Mouse (Mus musculus) MEL (cell line): ENCODE data around the gene Chsy1. TPM values are rescaled to one million over a fixed set of nuclear protein-coding genes. Genes with fewer than 3 reads are reported as not detected.

ENCODE experiments used
- DNase-seq: peaks from one replicate; pipeline ENCODE4 v3.0.0; 2011; ENCODE audit warnings: low read depth, low spot score
- H3K27ac ChIP-seq: 2 replicates; pipeline ENCODE4 v1.5.1; 2012; ENCODE audit warnings: low read depth, mild to moderate bottlenecking, control low read depth, low read length, moderate library complexity; ENCODE audit not compliant: control insufficient read depth
- H3K27me3 ChIP-seq, 2 experiments: fragments of 150-350 bp in 1 of 2; sonication (generic) in 1 of 2; 2 replicates each; pipeline ENCODE4 v1.6.1; 2012; ENCODE audit warnings: low read length in 2 of 2, mild to moderate bottlenecking in 2 of 2, improper control_type of control experiment in 1 of 2, moderate library complexity in 1 of 2; ENCODE audit not compliant: insufficient read depth in 2 of 2, control insufficient read depth in 1 of 2
- H3K36me3 ChIP-seq, 2 experiments: 2 replicates each; pipeline ENCODE4 v1.6.1; 2012 to 2014; ENCODE audit warnings: low read length in 2 of 2, improper control_type of control experiment in 1 of 2, inconsistent platforms in 1 of 2, mild to moderate bottlenecking in 1 of 2; ENCODE audit not compliant: insufficient read depth in 2 of 2, control insufficient read depth in 1 of 2
- H3K4me1 ChIP-seq, 2 experiments: fragments of 150-350 bp in 1 of 2; sonication (generic) in 1 of 2; 2 replicates each; pipeline ENCODE4 v1.6.1; 2012; ENCODE audit warnings: low read length in 2 of 2, improper control_type of control experiment in 1 of 2, mild to moderate bottlenecking in 1 of 2; ENCODE audit not compliant: insufficient read depth in 2 of 2, control insufficient read depth in 1 of 2
- H3K4me3 ChIP-seq, 2 experiments: fragments of 150-350 bp in 1 of 2; sonication (generic) in 1 of 2; 2 replicates each; pipeline ENCODE4 v1.5.1; 2012; ENCODE audit warnings: low read depth in 2 of 2, low read length in 2 of 2, mild to moderate bottlenecking in 2 of 2, moderate library complexity in 2 of 2, control low read depth in 1 of 2, improper control_type of control experiment in 1 of 2; ENCODE audit not compliant: control insufficient read depth in 1 of 2, insufficient read depth in 1 of 2
- H3K79me2 ChIP-seq: 2 replicates; pipeline ENCODE4 v1.6.1; 2012; ENCODE audit warnings: mild to moderate bottlenecking, low read length, moderate library complexity; ENCODE audit not compliant: control insufficient read depth, poor library complexity, insufficient read depth
- H3K9ac ChIP-seq: 2 replicates; pipeline ENCODE4 v1.6.1; 2012; ENCODE audit warnings: low read depth, mild to moderate bottlenecking, control low read depth, low read length, moderate library complexity; ENCODE audit not compliant: control insufficient read depth, poor library complexity, severe bottlenecking
- H3K9me3 ChIP-seq: fragments of 150-350 bp; sonication (generic); replicated peaks from 2 replicates; pipeline ENCODE4 v1.6.1; 2012; ENCODE audit warnings: mild to moderate bottlenecking, low read length, improper control_type of control experiment, moderate library complexity; ENCODE audit not compliant: insufficient read depth
- BHLHE40 ChIP-seq: IDR thresholded peaks from 2 replicates; pipeline ENCODE4 v1.6.1; 2012; ENCODE audit warnings: low read depth, mild to moderate bottlenecking, inconsistent platforms, low read length, improper control_type of control experiment, borderline replicate concordance
- CHD1 ChIP-seq: IDR thresholded peaks from 2 replicates; pipeline ENCODE4 v1.6.1; 2012; ENCODE audit warnings: low read depth, mild to moderate bottlenecking, inconsistent platforms, low read length, improper control_type of control experiment
- ELF1 ChIP-seq: IDR thresholded peaks from 2 replicates; pipeline ENCODE4 v1.6.1; 2014; ENCODE audit warnings: low read depth, mild to moderate bottlenecking, inconsistent platforms, low read length, improper control_type of control experiment, moderate library complexity
- EP300 ChIP-seq, 2 experiments: IDR thresholded peaks; 2 replicates each; pipeline ENCODE4 v1.6.1; 2011; ENCODE audit warnings: improper control_type of control experiment in 2 of 2, low read length in 2 of 2, low read depth in 1 of 2, mild to moderate bottlenecking in 1 of 2
- GATA1 ChIP-seq: IDR thresholded peaks from 2 replicates; pipeline ENCODE4 v1.6.1; 2011; ENCODE audit warnings: low read depth, low read length, improper control_type of control experiment
- JUND ChIP-seq: IDR thresholded peaks from 2 replicates; pipeline ENCODE4 v1.6.1; 2011; ENCODE audit warnings: low read depth, mild to moderate bottlenecking, improper control_type of control experiment, low read length
- MAFK ChIP-seq: IDR thresholded peaks from 2 replicates; pipeline ENCODE4 v1.6.1; 2011; ENCODE audit warnings: low read depth, mild to moderate bottlenecking, low read length, improper control_type of control experiment, borderline replicate concordance
- MAX ChIP-seq: IDR thresholded peaks from 2 replicates; pipeline ENCODE4 v1.6.1; 2011; ENCODE audit warnings: low read length, improper control_type of control experiment
- MAZ ChIP-seq: IDR thresholded peaks from 2 replicates; pipeline ENCODE4 v1.6.1; 2012; ENCODE audit warnings: low read depth, mild to moderate bottlenecking, inconsistent platforms, low read length, improper control_type of control experiment
- MEF2A ChIP-seq: IDR thresholded peaks from 2 replicates; pipeline ENCODE4 v1.6.1; 2014; ENCODE audit warnings: low read depth, mild to moderate bottlenecking, inconsistent platforms, low read length, improper control_type of control experiment; ENCODE audit not compliant: poor library complexity, insufficient replicate concordance, severe bottlenecking; ENCODE audit errors: extremely low read depth
- MYB ChIP-seq: IDR thresholded peaks from 2 replicates; pipeline ENCODE4 v1.6.1; 2011; ENCODE audit warnings: mild to moderate bottlenecking, low read depth, low read length, improper control_type of control experiment
- NRF1 ChIP-seq: IDR thresholded peaks from 2 replicates; pipeline ENCODE4 v1.6.1; 2014; ENCODE audit warnings: low read depth, mild to moderate bottlenecking, inconsistent platforms, low read length, improper control_type of control experiment, moderate library complexity; ENCODE audit not compliant: poor library complexity, insufficient read depth, severe bottlenecking
- POLR2AphosphoS5 ChIP-seq: IDR thresholded peaks from 2 replicates; pipeline ENCODE4 v1.6.1; 2012; ENCODE audit warnings: low read depth, borderline replicate concordance, mild to moderate bottlenecking, inconsistent platforms, low read length, moderate library complexity, mixed read lengths
- RAD21 ChIP-seq: IDR thresholded peaks from 2 replicates; pipeline ENCODE4 v1.6.1; 2011; ENCODE audit warnings: mild to moderate bottlenecking, low read depth, low read length, improper control_type of control experiment
- SMC3 ChIP-seq: IDR thresholded peaks from 2 replicates; pipeline ENCODE4 v1.6.1; 2011; ENCODE audit warnings: low read depth, low read length, improper control_type of control experiment
- TBP ChIP-seq: IDR thresholded peaks from 2 replicates; pipeline ENCODE4 v1.8.0; 2011; ENCODE audit warnings: low read depth, low read length, improper control_type of control experiment
- USF1 ChIP-seq: IDR thresholded peaks from 2 replicates; pipeline ENCODE4 v1.6.1; 2014; ENCODE audit warnings: low read depth, mild to moderate bottlenecking, inconsistent platforms, low read length, improper control_type of control experiment, moderate library complexity
- ZC3H11A ChIP-seq: IDR thresholded peaks from 2 replicates; pipeline ENCODE4 v1.6.1; 2012; ENCODE audit warnings: low read depth, mild to moderate bottlenecking, inconsistent platforms, low read length, improper control_type of control experiment
- ZMIZ1 ChIP-seq: IDR thresholded peaks from 2 replicates; pipeline ENCODE4 v1.6.1; 2012; ENCODE audit warnings: low read depth, mild to moderate bottlenecking, inconsistent platforms, low read length, improper control_type of control experiment, moderate library complexity
- polyA plus RNA-seq, 2 experiments: library from polyadenylated mRNA; stranded (reverse) in 1 of 2; unstranded in 1 of 2; fragments of >175 nt in 1 of 2; fragments of >200 nt in 1 of 2; gene quantifications; 2 replicates each; pipeline versions ENCODE4 v1.2.1 to v1.2.4; 2012; ENCODE audit warnings: low replicate concordance in 2 of 2, low read depth in 1 of 2; ENCODE audit not compliant: insufficient read length in 2 of 2, insufficient read depth in 1 of 2, missing spikeins in 1 of 2
- total RNA-seq: library from RNA; depleted of rRNA; stranded (reverse); fragments of 300-350 nt; gene quantifications from 2 replicates; pipeline ENCODE4 v1.2.3, GENCODE M21; 2012

Chsy1 gene
- total and polyA plus RNA-seq, 3 experiments: 8.5 to 10.3 TPM; not detected in 1

GRCm38 (mm10) chr7:66199391-66199831 is 90.1 kb downstream of the Chsy1 start:
- Histone ChIP-seq H3K27me3 (no peaks in the 10 kb centered on the region), H3K79me2 (no peaks in the 10 kb centered on the region), H3K9ac (no peak overlapping the region), H3K4me3 (no peak overlapping the region), H3K4me1 (peaks cover 20 to 42% of the 10 kb centered on the region in 2 experiments), H3K9me3 (no peaks in the 10 kb centered on the region), H3K36me3 (peaks cover 0 to 32% of the 10 kb centered on the region in 2 experiments; a peak in 2 of 4 replicates)
- TF ChIP-seq MYB: no peak
- no peak for TF ChIP-seq GATA1
- no peak for TF ChIP-seq USF1
- no peak for TF ChIP-seq BHLHE40
- TF ChIP-seq ZMIZ1: no peak
- no peak for TF ChIP-seq MAFK
- no peak for TF ChIP-seq ELF1
- no peak for TF ChIP-seq MAX
- TF ChIP-seq CHD1: no peak
- TF ChIP-seq RAD21: no peak
- no peak for TF ChIP-seq ZC3H11A
- TF ChIP-seq MEF2A: no peak
- TF ChIP-seq POLR2AphosphoS5: no peak
- TF ChIP-seq EP300 (IDR thresholded peaks at IDR 0.05; ENCODE audit: low read depth in 1 of 2, low read length in 2 of 2): no peak
- no peak for TF ChIP-seq JUND
- TF ChIP-seq MAZ: no peak
- TF ChIP-seq TBP: no peak
- TF ChIP-seq NRF1: no peak
- TF ChIP-seq, all 39 proteins: peak for 0
- no peak overlapping the region for H3K27ac ChIP-seq
- peak; percentile 39 for DNase-seq

- H3K9ac ChIP-seq: no peak overlapping the region
- no peak overlapping the region for H3K4me3 ChIP-seq
- H3K4me1 ChIP-seq: peaks cover 20 to 33% of the 10 kb centered on the region in 2 experiments
- DNase-seq: no peak
- no peak for TF ChIP-seq EP300 (IDR thresholded peaks at IDR 0.05; ENCODE audit: low read depth in 1 of 2, low read length in 2 of 2)
- TF ChIP-seq TBP: no peak
- no peak for TF ChIP-seq SMC3
- no peak for TF ChIP-seq MAX
- no peak for TF ChIP-seq GATA1
- no peak for TF ChIP-seq JUND
- peak; percentile 68; the same call in 1 of the 2 replicates for TF ChIP-seq USF1
- no peak overlapping the region for H3K27ac ChIP-seq
- H3K79me2 ChIP-seq: no peaks in the 10 kb centered on the region
- H3K27me3 ChIP-seq: no peaks in the 10 kb centered on the region
- no peaks in the 10 kb centered on the region for H3K9me3 ChIP-seq
- peaks cover 0 to 26% of the 10 kb centered on the region in 2 experiments; a peak in 2 of 4 replicates for H3K36me3 ChIP-seq
Observed at GRCm38 (mm10) chr7:66200383-66200782, 91.1 kb downstream of the Chsy1 start.
